8 mouse cellular contexts compared by ENCODE assay signal in the genomic region with DNA sequence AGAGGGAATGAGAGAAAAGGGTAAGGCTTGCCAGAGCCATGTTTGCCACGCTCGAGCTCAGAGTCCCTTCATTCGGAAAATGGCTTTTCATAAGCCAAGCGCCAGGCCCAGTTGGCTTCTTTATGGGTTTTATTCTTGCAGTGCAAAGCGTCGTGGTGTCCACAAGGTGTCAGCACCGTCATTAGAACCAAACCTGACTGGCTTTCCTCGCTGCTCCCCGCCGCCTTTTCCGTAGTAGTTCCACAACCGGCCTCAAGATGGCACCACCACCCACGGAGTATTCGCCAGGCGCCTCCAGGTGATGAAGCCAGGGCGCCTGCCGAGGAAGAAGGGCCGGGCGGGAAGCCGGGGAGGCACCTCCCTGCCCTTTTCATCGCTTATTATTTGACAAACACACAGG. TPM values are rescaled to one million over a fixed set of nuclear protein-coding genes. Genes with fewer than 3 reads are reported as not detected.
A peak's percentile ranks its signal among the peaks of the same experiment; 100 is the strongest.
DNase-seq lines count a peak whose midpoint lies in the region; ATAC-seq and TF ChIP-seq lines count a peak whose summit lies in the region.

No protein-coding gene starts in this region.

- H3K4me1 ChIP-seq in intestine, embryonic 14.5 days (replicated peaks; ENCODE audit: control insufficient read depth, insufficient read depth, low read length), result peaks cover 15% of the 10 kb centered on the region

- peak; percentile 98 to 99 for DNase-seq in cerebellum, postnatal 4 days (ENCODE audit: low spot score in 2 of 2)
- DNase-seq in gastrocnemius, adult 2 months, result peak; percentile 94
- peak; percentile 100 for DNase-seq in intestine, embryonic 14.5 days (ENCODE audit: low spot score)
- DNase-seq in left cerebral cortex, postnatal 10 days (ENCODE audit: extremely low spot score in 1 of 2, low spot score in 2 of 2), result peak; percentile 90 to 92
- peak; percentile 95 for DNase-seq in right cerebral cortex, postnatal 25 days
- DNase-seq in urinary bladder, postnatal 36 days (ENCODE audit: low spot score in 2 of 2), result peak; percentile 96

- no peak overlapping the region for H3K9ac ChIP-seq in intestine, embryonic 14.5 days (ENCODE audit: low read length)

- intact Hi-C loops in gastrocnemius, adult 2 months (cut with DNase I), result loop anchor here (1.0 to 2.0 kb wide), 2 partner anchors 280 to 400 kb away; no protein-coding TSS in a partner anchor
- intact Hi-C loops in left cerebral cortex, postnatal 10 days (cut with DNase I), result loop anchor here (1.0 to 2.0 kb wide), 2 partner anchors 280 to 400 kb away; no protein-coding TSS in a partner anchor

- 1% methylated on average over 21 of the region's 21 CpGs for WGBS in intestine, embryonic 14.5 days

- ATAC-seq in activated CD4-positive, CD25-positive, alpha-beta regulatory T cell, adult 4 months, result peak; percentile 84
- ATAC-seq in intestine, embryonic 14.5 days (replicated peaks; ENCODE audit: low FRiP score, low TSS enrichment, low read depth), result no peak; the same call in 1 of the 2 replicates
- peak; percentile 83 for ATAC-seq in megakaryocyte-erythroid progenitor cell, adult 5-6 weeks (replicated peaks; ENCODE audit: low FRiP score, low TSS enrichment, poor library complexity, severe bottlenecking)

- H3K9me3 ChIP-seq in intestine, embryonic 14.5 days (ENCODE audit: control insufficient read depth, low read length), result peaks cover 5% of the 10 kb centered on the region; the same call in 1 of the 2 replicates

- TF ChIP-seq CTCF in gastrocnemius, adult 2 months (IDR thresholded peaks at IDR 0.05), result no peak; the same call in none of the 2 replicates

- peak overlapping the region; percentile 51 for H3K27ac ChIP-seq in gastrocnemius, adult 2 months
- H3K27ac ChIP-seq in intestine, embryonic 14.5 days (ENCODE audit: low read depth), result no peak overlapping the region

- H3K4me2 ChIP-seq in intestine, embryonic 14.5 days (ENCODE audit: low read length), result no peak overlapping the region; the same call in 1 of the 2 replicates

- no peak overlapping the region for H3K4me3 ChIP-seq in gastrocnemius, adult 2 months
- H3K4me3 ChIP-seq in intestine, embryonic 14.5 days (ENCODE audit: low read depth, low read length), result no peak overlapping the region

- no peaks in the 10 kb centered on the region for H3K36me3 ChIP-seq in intestine, embryonic 14.5 days (ENCODE audit: control insufficient read depth, insufficient read depth, low read length)

- peaks cover 47% of the 10 kb centered on the region for H3K27me3 ChIP-seq in intestine, embryonic 14.5 days (replicated peaks; ENCODE audit: control insufficient read depth, insufficient read depth, low read length)

RNA-seq across cellular contexts. Expression of gene Foxc2, which starts 2.7 kb away (rescaled TPM):
- polyA plus RNA-seq in activated CD4-positive, CD25-positive, alpha-beta regulatory T cell, adult 4 months (2017; shearing (Covaris generic)), result not detected
- total RNA-seq in gastrocnemius, adult 2 months (2021), result under 1 TPM; 0.20 TPM
- polyA plus RNA-seq in intestine, embryonic 14.5 days (2014; fragmentation: Nextera tagmentation; extraction: Ambion mirVana), result 0.43 and 0.48 TPM in 2 replicates
- total RNA-seq in left cerebral cortex, postnatal 10 days (2021), result 1 to 10 TPM; 2.8 to 3.1 TPM
- total RNA-seq in megakaryocyte-erythroid progenitor cell, adult 5-6 weeks (2014; fragmentation: Nextera tagmentation), result not detected in 2 replicates
- total RNA-seq in megakaryocyte-erythroid progenitor cell, adult 5-6 weeks (2017), result not detected in 2 replicates

RNA-seq across cellular contexts. Expression of gene Mthfsd, which starts 5.1 kb away (rescaled TPM):
- 10 to 100 TPM; 16.1 to 24.7 TPM for polyA plus RNA-seq in activated CD4-positive, CD25-positive, alpha-beta regulatory T cell, adult 4 months (2017; shearing (Covaris generic))
- 10 to 100 TPM; 16.2 to 17.9 TPM for total RNA-seq in gastrocnemius, adult 2 months (2021)
- polyA plus RNA-seq in intestine, embryonic 14.5 days (2014; fragmentation: Nextera tagmentation; extraction: Ambion mirVana), result 59.2 and 62.9 TPM in 2 replicates
- total RNA-seq in left cerebral cortex, postnatal 10 days (2021), result 10 to 100 TPM; 26.5 to 30.1 TPM
- total RNA-seq in megakaryocyte-erythroid progenitor cell, adult 5-6 weeks (2014; fragmentation: Nextera tagmentation), result 41.2 and 48.6 TPM in 2 replicates
- 13.7 and 24.8 TPM in 2 replicates for total RNA-seq in megakaryocyte-erythroid progenitor cell, adult 5-6 weeks (2017)

RNA-seq across cellular contexts. Expression of gene Foxl1, which starts 14.5 kb away (rescaled TPM):
- polyA plus RNA-seq in activated CD4-positive, CD25-positive, alpha-beta regulatory T cell, adult 4 months (2017; shearing (Covaris generic)), result not detected
- total RNA-seq in gastrocnemius, adult 2 months (2021), result not detected
- 6.5 and 7.7 TPM in 2 replicates for polyA plus RNA-seq in intestine, embryonic 14.5 days (2014; fragmentation: Nextera tagmentation; extraction: Ambion mirVana)
- under 1 TPM in 1 of 2 experiments, not detected in 1; 0.36 TPM for total RNA-seq in left cerebral cortex, postnatal 10 days (2021)
- not detected in 2 replicates for total RNA-seq in megakaryocyte-erythroid progenitor cell, adult 5-6 weeks (2014; fragmentation: Nextera tagmentation)
- total RNA-seq in megakaryocyte-erythroid progenitor cell, adult 5-6 weeks (2017), result not detected in 2 replicates

RNA-seq across cellular contexts. Expression of gene Foxf1, which starts 29.1 kb away (rescaled TPM):
- not detected for polyA plus RNA-seq in activated CD4-positive, CD25-positive, alpha-beta regulatory T cell, adult 4 months (2017; shearing (Covaris generic))
- under 1 TPM; 0.10 to 0.14 TPM for total RNA-seq in gastrocnemius, adult 2 months (2021)
- polyA plus RNA-seq in intestine, embryonic 14.5 days (2014; fragmentation: Nextera tagmentation; extraction: Ambion mirVana), result 129 and 149 TPM in 2 replicates
- total RNA-seq in left cerebral cortex, postnatal 10 days (2021), result 1 to 10 TPM; 1.4 to 1.5 TPM
- total RNA-seq in megakaryocyte-erythroid progenitor cell, adult 5-6 weeks (2014; fragmentation: Nextera tagmentation), result not detected in 2 replicates
- not detected in 2 replicates for total RNA-seq in megakaryocyte-erythroid progenitor cell, adult 5-6 weeks (2017)
